Mouse (Mus musculus) midbrain, embryonic 11.5 days (tissue): ENCODE measurements around the gene Orai2. TPM values are rescaled to one million over a fixed set of nuclear protein-coding genes. Genes with fewer than 3 reads are reported as not detected.

ENCODE experiments used
- microRNA-seq: library from miRNA; unstranded; fragments of <30 nt; microRNA quantifications from one replicate; pipeline ENCODE4, GENCODE M21; 2017
- polyA plus RNA-seq: library from polyadenylated mRNA; unstranded; fragments of >200 nt; fragmentation: Nextera tagmentation; extraction: Ambion mirVana; gene quantifications from 2 replicates; pipeline ENCODE4 v1.2.1, GENCODE M21; 2014

Gene Orai2
- polyA plus RNA-seq, 1 experiment from 2014 or later, result 8.5 TPM

Small RNA genes within 50 kb of the gene (microRNA-seq; reads per million reads assigned to microRNA genes)
- gene Mir7035, result 0.57 reads per million

Other genes starting within 250 kb of the Orai2 start
- 182 and 188 TPM in 2 replicates for gene Ywhag, start 236.1 kb downstream of the Orai2 start, polyA plus RNA-seq
- gene Ssc4d, start 196.2 kb downstream of the Orai2 start, polyA plus RNA-seq, result 0.68 and 0.86 TPM in 2 replicates
- not detected in 2 replicates for gene Zp3, start 190.6 kb downstream of the Orai2 start, polyA plus RNA-seq
- 23.2 and 29.6 TPM in 2 replicates for gene Dtx2, start 175.9 kb downstream of the Orai2 start, polyA plus RNA-seq
- not detected in 2 replicates for gene Upk3b, start 132.2 kb downstream of the Orai2 start, polyA plus RNA-seq
- gene Upk3bl, start 116.2 kb downstream of the Orai2 start, polyA plus RNA-seq, result 0.29 and 0.88 TPM in 2 replicates
- 5.9 and 6.9 TPM in 2 replicates for gene Rasa4, start 86.8 kb downstream of the Orai2 start, polyA plus RNA-seq
- 257 and 265 TPM in 2 replicates for gene Polr2j, start 54.1 kb downstream of the Orai2 start, polyA plus RNA-seq
- gene Lrwd1, start 34.6 kb downstream of the Orai2 start, polyA plus RNA-seq, result 36.0 and 40.9 TPM in 2 replicates
- gene Alkbh4, start 34.6 kb downstream of the Orai2 start, polyA plus RNA-seq, result 15.7 and 18.9 TPM in 2 replicates
- gene Prkrip1, start 28.2 kb upstream of the Orai2 start, polyA plus RNA-seq, result 74.2 and 87.6 TPM in 2 replicates
- 8.7 and 11.8 TPM in 2 replicates for gene Sh2b2, start 75.8 kb upstream of the Orai2 start, polyA plus RNA-seq